Mouse (Mus musculus): Measurements from ENCODE around the gene Hmg20a. TPM values are rescaled to one million over a fixed set of nuclear protein-coding genes. Genes with fewer than 3 reads are reported as not detected.
"Not testable (repeated sequence)": the region's sequence is repeated elsewhere in the genome, so short reads cannot be mapped to it uniquely, and the experiment has no call there.

Gene Hmg20a
- polyA plus RNA-seq, 1 experiment from 2014 or later: 42.7 TPM

DNA sequence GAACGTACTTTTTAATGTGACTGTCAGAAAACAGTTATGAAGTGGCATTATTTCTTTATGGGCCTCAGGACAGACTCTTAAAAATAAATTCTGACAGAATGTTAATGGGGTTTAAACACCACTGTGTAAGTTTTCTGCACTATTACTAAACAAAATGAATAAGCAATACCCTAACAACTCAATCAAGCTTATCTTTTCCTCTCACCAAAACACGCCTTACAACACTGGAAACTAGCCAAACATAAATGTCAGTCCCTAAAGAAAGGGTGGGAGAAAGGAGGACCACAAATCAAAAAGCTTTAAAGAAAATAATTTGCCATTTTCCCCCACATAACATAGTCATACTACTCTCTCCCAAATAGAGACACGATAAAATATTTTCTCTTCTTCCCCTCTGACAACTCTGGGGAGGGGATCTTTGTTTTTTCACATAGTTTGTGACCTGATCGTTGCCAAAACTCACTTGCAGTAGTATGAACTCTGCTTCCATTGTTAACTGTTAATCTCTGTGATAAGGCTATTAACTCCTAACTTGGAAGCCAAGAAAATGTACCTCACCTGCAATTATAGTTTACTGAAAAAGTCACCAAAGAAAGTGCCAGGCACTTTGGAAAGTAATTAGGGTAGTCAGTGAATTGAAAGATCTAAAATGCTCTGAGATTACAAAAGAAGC lies 2.3 kb upstream of the Hmg20a start:
- Histone ChIP-seq H3K9me3 (no peaks in the 10 kb centered on the region), H3K27me3 (replicated peaks) (no peaks in the 10 kb centered on the region), H3K4me3 (replicated peaks) (no peak overlapping the region), H3K36me3 (no peaks in the 10 kb centered on the region), H3K9ac (no peak overlapping the region), H3K4me2 (replicated peaks) (peak overlapping the region; percentile 65), H3K4me1 (replicated peaks) (no peaks in the 10 kb centered on the region; the same call in 1 of the 2 replicates), H3K27ac (no peak overlapping the region)
- 45% methylated on average over 4 of the region's 4 CpGs for whole genome bisulfite sequencing
- ATAC-seq: no peak

GRCm38 (mm10) chr9:56417415-56417947 lies 928 bp upstream of the Hmg20a start:
- Histone ChIP-seq H3K27ac (peak overlapping the region; percentile 95), H3K4me1 (replicated peaks) (peaks cover 4% of the 10 kb centered on the region), H3K9ac (peak overlapping the region; percentile 89), H3K9me3 (no peaks in the 10 kb centered on the region), H3K4me3 (replicated peaks) (peak overlapping the region; percentile 87), H3K36me3 (no peaks in the 10 kb centered on the region), H3K4me2 (replicated peaks) (peak overlapping the region; percentile 65), H3K27me3 (replicated peaks) (no peaks in the 10 kb centered on the region)
- WGBS: under 1% methylated on average over 40 of the region's 40 CpGs
- ATAC-seq: peak; percentile 76

- Histone ChIP-seq H3K27ac (peak overlapping the region; percentile 96), H3K9me3 (no peaks in the 10 kb centered on the region), H3K36me3 (no peaks in the 10 kb centered on the region), H3K4me1 (replicated peaks) (peaks cover 6% of the 10 kb centered on the region), H3K4me3 (replicated peaks) (peak overlapping the region; percentile 87), H3K4me2 (replicated peaks) (peak overlapping the region; percentile 60), H3K27me3 (replicated peaks) (no peaks in the 10 kb centered on the region), H3K9ac (peak overlapping the region; percentile 67)
- whole genome bisulfite sequencing: under 1% methylated on average over 10 of the region's 11 CpGs
- ATAC-seq: peak; percentile 29
Observed at GRCm38 (mm10) chr9:56418738-56419239, 380 bp downstream of the Hmg20a start.

DNA sequence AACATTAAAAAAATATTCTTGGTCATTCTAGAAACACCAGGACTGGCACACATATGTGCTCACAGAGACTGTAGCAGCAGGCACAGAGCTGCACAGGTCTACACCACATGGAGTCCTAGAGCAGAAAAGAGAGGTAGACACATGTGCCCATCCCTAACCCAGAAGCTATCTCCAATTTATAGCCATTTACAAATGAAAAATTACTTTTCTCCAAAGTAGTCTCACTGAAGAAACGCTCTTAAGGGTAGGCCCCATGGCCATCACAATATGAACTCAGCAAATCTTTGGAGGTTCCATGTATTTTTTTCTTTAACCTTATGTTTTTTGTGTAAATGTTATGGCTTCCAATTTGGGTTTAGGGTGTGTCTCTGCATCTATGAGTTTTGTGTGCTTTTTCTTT lies 1.8 kb downstream of the Hmg20a start:
- Histone ChIP-seq H3K27ac (no peak overlapping the region), H3K9me3 (no peaks in the 10 kb centered on the region), H3K4me2 (replicated peaks) (no peak overlapping the region), H3K9ac (no peak overlapping the region), H3K4me1 (replicated peaks) (peaks cover 6% of the 10 kb centered on the region), H3K36me3 (no peaks in the 10 kb centered on the region), H3K27me3 (replicated peaks) (no peaks in the 10 kb centered on the region), H3K4me3 (replicated peaks) (no peak overlapping the region)
- ATAC-seq: no peak
- WGBS: 90% methylated on average over 1 of the region's 1 CpGs

- H3K27ac ChIP-seq: no peak overlapping the region
- no peak for ATAC-seq
- H3K36me3 ChIP-seq: no peaks in the 10 kb centered on the region
- 78% methylated on average over 9 of the region's 9 CpGs for WGBS
- no peak overlapping the region for H3K4me3 ChIP-seq (replicated peaks)
- H3K4me1 ChIP-seq (replicated peaks): peaks cover 6% of the 10 kb centered on the region
- no peaks in the 10 kb centered on the region for H3K9me3 ChIP-seq
- no peaks in the 10 kb centered on the region for H3K27me3 ChIP-seq (replicated peaks)
- no peak overlapping the region for H3K4me2 ChIP-seq (replicated peaks)
- H3K9ac ChIP-seq: no peak overlapping the region
Observed at GRCm38 (mm10) chr9:56420892-56421601, 2.6 kb downstream of the Hmg20a start.

DNA sequence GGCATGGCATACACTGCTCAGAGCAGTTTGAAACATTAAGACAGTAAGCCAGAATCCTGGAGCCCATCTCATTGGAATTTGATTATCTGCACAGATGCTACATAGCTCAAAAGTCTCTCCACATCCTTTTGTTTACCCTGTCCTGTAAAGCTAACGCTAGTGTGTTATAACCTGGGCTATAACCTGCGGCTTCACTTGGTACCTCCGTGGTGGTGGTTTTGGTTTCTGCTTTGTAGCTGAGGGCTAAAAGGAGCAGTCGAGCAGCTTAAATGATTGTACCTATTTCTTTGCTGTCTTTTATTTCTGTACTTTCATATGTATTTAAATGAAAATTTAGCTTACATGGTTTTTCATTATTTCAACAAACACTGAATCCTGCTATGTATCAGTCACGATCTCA lies 3.6 kb downstream of the Hmg20a start:
- H3K9ac ChIP-seq: no peak overlapping the region
- H3K4me2 ChIP-seq (replicated peaks): no peak overlapping the region
- H3K9me3 ChIP-seq: no peaks in the 10 kb centered on the region
- ATAC-seq: no peak
- H3K4me1 ChIP-seq (replicated peaks): peaks cover 6% of the 10 kb centered on the region
- WGBS: 69% methylated on average over 5 of the region's 5 CpGs
- H3K4me3 ChIP-seq (replicated peaks): no peak overlapping the region
- no peaks in the 10 kb centered on the region for H3K36me3 ChIP-seq
- H3K27me3 ChIP-seq (replicated peaks): no peaks in the 10 kb centered on the region
- H3K27ac ChIP-seq: no peak overlapping the region

DNA sequence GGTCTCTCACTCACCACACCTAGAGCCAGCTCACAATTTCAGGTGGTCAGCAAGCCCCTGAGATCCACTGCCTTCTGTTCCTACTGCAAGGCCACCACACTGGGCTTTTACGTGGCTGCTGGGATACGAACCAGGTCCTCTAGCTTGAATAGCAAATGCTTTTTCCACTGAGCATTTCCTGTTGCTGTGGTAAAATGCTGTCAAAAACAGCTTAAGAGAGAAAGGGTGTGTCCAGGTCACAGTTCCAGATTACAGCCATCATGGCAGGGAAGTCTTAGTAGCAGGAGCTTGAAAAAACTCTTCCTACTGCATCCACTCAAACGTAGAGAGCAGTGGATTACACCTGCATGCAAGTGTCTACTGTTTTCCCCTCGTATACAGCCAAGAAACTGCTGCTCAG lies 6.5 kb downstream of the Hmg20a start:
- H3K27ac ChIP-seq: no peak overlapping the region
- WGBS: 79% methylated on average over 4 of the region's 4 CpGs
- H3K4me3 ChIP-seq (replicated peaks): no peak overlapping the region
- peaks cover 6% of the 10 kb centered on the region; the same call in 1 of the 2 replicates for H3K4me1 ChIP-seq (replicated peaks)
- ATAC-seq: no peak
- H3K36me3 ChIP-seq: no peaks in the 10 kb centered on the region
- no peak overlapping the region for H3K4me2 ChIP-seq (replicated peaks)
- no peak overlapping the region for H3K9ac ChIP-seq
- no peaks in the 10 kb centered on the region for H3K27me3 ChIP-seq (replicated peaks)
- no peaks in the 10 kb centered on the region for H3K9me3 ChIP-seq

GRCm38 (mm10) chr9:56435821-56436526 lies 17.6 kb downstream of the Hmg20a start:
- H3K4me1 ChIP-seq (replicated peaks): no peaks in the 10 kb centered on the region
- no peak overlapping the region for H3K9ac ChIP-seq
- ATAC-seq: no peak
- no peaks in the 10 kb centered on the region for H3K36me3 ChIP-seq
- no peaks in the 10 kb centered on the region for H3K27me3 ChIP-seq (replicated peaks)
- no peak overlapping the region for H3K4me3 ChIP-seq (replicated peaks)
- no peak overlapping the region for H3K4me2 ChIP-seq (replicated peaks)
- H3K9me3 ChIP-seq: no peaks in the 10 kb centered on the region
- no peak overlapping the region for H3K27ac ChIP-seq
- WGBS: 69% methylated on average over 5 of the region's 5 CpGs

DNA sequence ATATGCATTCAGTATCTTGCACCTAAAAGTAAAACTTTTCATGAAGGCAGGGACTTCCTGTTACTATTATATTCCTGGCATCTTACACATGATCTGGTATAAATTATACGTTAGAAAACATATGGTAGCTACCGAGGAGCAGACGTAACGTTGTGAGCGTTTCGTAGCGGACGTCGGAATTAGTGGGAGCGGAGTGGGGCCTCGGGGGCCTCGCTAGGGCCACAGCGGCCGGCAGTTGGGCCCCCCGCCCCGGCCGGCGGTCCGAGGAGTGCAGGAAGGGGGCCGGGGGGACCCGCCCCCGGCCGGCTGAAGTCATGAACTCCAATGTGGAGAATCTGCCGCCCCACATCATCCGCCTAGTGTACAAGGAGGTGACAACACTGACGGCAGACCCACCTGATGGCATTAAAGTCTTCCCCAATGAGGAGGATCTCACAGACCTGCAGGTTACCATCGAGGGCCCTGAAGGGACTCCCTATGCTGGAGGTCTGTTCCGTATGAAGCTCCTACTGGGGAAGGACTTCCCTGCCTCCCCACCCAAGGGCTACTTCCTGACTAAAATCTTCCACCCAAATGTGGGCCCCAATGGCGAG lies 19.0 kb downstream of the Hmg20a start:
- H3K27me3 ChIP-seq (replicated peaks); H3K4me1 ChIP-seq (replicated peaks); H3K4me3 ChIP-seq (replicated peaks); H3K4me2 ChIP-seq (replicated peaks); H3K27ac ChIP-seq; H3K36me3 ChIP-seq; H3K9ac ChIP-seq; H3K9me3 ChIP-seq: not testable (repeated sequence)
- WGBS: 93% methylated on average over 24 of the region's 29 CpGs
- peak; percentile 65 for ATAC-seq

- Histone ChIP-seq H3K9ac (no peak overlapping the region), H3K27me3 (replicated peaks) (no peaks in the 10 kb centered on the region), H3K4me1 (replicated peaks) (no peaks in the 10 kb centered on the region), H3K4me3 (replicated peaks) (no peak overlapping the region), H3K4me2 (replicated peaks) (no peak overlapping the region), H3K36me3 (no peaks in the 10 kb centered on the region), H3K27ac (no peak overlapping the region), H3K9me3 (no peaks in the 10 kb centered on the region)
- ATAC-seq: no peak
- 79% methylated on average over 7 of the region's 7 CpGs for WGBS
Observed at GRCm38 (mm10) chr9:56439699-56440098, 21.3 kb downstream of the Hmg20a start.

DNA sequence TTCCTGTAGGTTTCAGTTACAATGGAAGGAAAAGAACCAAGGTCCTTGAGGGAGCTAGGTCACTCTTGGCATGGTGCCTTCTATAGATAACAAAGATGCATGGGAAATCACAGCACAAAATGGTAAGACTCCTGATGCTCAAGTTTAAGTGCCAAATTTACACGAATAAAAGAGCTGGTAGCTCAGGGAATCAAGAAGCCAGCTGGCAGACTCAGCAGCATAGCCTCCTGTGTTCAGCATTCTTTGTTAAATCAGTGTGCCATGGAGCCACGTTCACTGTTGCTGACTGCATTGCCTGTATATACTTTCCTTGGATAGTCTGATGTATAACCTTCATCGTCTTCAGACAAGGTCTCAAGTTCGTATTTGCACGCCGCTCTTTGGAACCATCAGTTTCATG lies 33.2 kb downstream of the Hmg20a start:
- Histone ChIP-seq H3K36me3 (no peaks in the 10 kb centered on the region), H3K27ac (no peak overlapping the region), H3K4me1 (replicated peaks) (0 out of 2 replicates have a peak, but pooled peaks cover 2% of the 10 kb centered on the region), H3K9me3 (no peaks in the 10 kb centered on the region), H3K4me2 (replicated peaks) (no peak overlapping the region), H3K9ac (no peak overlapping the region), H3K4me3 (replicated peaks) (no peak overlapping the region), H3K27me3 (replicated peaks) (no peaks in the 10 kb centered on the region)
- no peak for ATAC-seq
- WGBS: 88% methylated on average over 6 of the region's 6 CpGs
